Mouse (Mus musculus): ENCODE measurements around the gene Ctf2.
"Not testable (repeated sequence)": the region's sequence is repeated elsewhere in the genome, so short reads cannot be mapped to it uniquely, and the experiment has no call there.

Gene Ctf2

GRCm38 (mm10) chr7:127712461-127713385 lies 19.2 kb downstream of the Ctf2 start, which contains the start of gene Ctf1:
Gene Ctf1, plus strand, starts transcription at chr7:127712736.
- peak; percentile 67 for DNase-seq (ENCODE audit: low spot score)

- no peak for DNase-seq (ENCODE audit: low spot score)
These were observed 20.5 kb downstream of the Ctf2 start for GRCm38 (mm10) chr7:127711456-127711855.

GRCm38 (mm10) chr7:127711031-127711430 lies 20.9 kb downstream of the Ctf2 start:
- DNase-seq (ENCODE audit: low spot score) = no peak

- no peak for DNase-seq (ENCODE audit: low spot score)
These were observed 22.5 kb downstream of the Ctf2 start for GRCm38 (mm10) chr7:127709261-127709979.

- peak; percentile 92 for DNase-seq (ENCODE audit: low spot score)
These were observed 23.5 kb downstream of the Ctf2 start, which contains the start of gene Bcl7c for GRCm38 (mm10) chr7:127708207-127709078. Gene Bcl7c, minus strand, starts transcription at chr7:127708933.

GRCm38 (mm10) chr7:127707957-127708206 lies 24.1 kb downstream of the Ctf2 start:
- no peak for DNase-seq (ENCODE audit: low spot score)

- peak; percentile 13 for DNase-seq (ENCODE audit: low spot score)
These were observed 24.7 kb downstream of the Ctf2 start for GRCm38 (mm10) chr7:127707045-127707956.

GRCm38 (mm10) chr7:127705706-127706105 lies 26.3 kb downstream of the Ctf2 start:
- no peak for DNase-seq (ENCODE audit: low spot score)

GRCm38 (mm10) chr7:127704598-127704997 lies 27.4 kb downstream of the Ctf2 start:
- DNase-seq (ENCODE audit: low spot score) = no peak

- DNase-seq (ENCODE audit: low spot score) = no peak
These were observed 28.3 kb downstream of the Ctf2 start for GRCm38 (mm10) chr7:127703561-127704178.

- DNase-seq (ENCODE audit: low spot score) = no peak
These were observed 31.1 kb downstream of the Ctf2 start for GRCm38 (mm10) chr7:127700712-127701331.

- no peak for DNase-seq (ENCODE audit: low spot score)
These were observed 33.0 kb downstream of the Ctf2 start for GRCm38 (mm10) chr7:127698986-127699385.

GRCm38 (mm10) chr7:127693730-127694129 lies 38.2 kb downstream of the Ctf2 start:
- not testable (repeated sequence) for DNase-seq (ENCODE audit: low spot score)

- DNase-seq (ENCODE audit: low spot score) = no peak
These were observed 38.7 kb downstream of the Ctf2 start for GRCm38 (mm10) chr7:127693290-127693689.

GRCm38 (mm10) chr7:127691221-127691989 lies 40.6 kb downstream of the Ctf2 start:
- DNase-seq (ENCODE audit: low spot score) = peak; percentile 59

- no peak for DNase-seq (ENCODE audit: low spot score)
These were observed 42.2 kb downstream of the Ctf2 start for GRCm38 (mm10) chr7:127689626-127690280.

GRCm38 (mm10) chr7:127688935-127689334 lies 43.0 kb downstream of the Ctf2 start:
- no peak for DNase-seq (ENCODE audit: low spot score)

GRCm38 (mm10) chr7:127686740-127687449 lies 45.1 kb downstream of the Ctf2 start:
- DNase-seq (ENCODE audit: low spot score) = no peak
